Mouse (Mus musculus): ENCODE data around the gene Eef2. TPM values are rescaled to one million over a fixed set of nuclear protein-coding genes. Genes with fewer than 3 reads are reported as not detected.
"Not testable (repeated sequence)": the region's sequence is repeated elsewhere in the genome, so short reads cannot be mapped to it uniquely, and the experiment has no call there.

Eef2 gene
- polyA plus RNA-seq, 1 experiment from 2014 or later, result 428 TPM

DNA sequence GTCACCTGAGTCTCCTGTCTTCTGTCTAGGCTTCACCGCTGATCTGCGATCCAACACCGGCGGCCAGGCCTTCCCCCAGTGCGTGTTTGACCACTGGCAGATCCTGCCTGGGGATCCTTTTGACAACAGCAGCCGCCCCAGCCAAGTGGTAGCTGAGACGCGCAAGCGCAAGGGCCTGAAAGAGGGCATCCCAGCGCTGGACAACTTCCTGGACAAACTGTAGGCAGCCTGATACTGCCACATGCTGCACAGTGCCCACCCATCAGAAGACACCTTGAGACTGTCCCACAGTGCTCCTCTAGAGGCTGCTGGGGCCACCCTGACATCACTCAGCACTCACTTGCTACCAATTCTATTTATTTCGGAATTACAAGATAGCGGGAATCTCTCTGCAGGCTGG, 5.4 kb downstream of the Eef2 start:
- not testable (repeated sequence) for H3K4me2 ChIP-seq (ENCODE audit: low read depth, severe bottlenecking); DNase-seq (ENCODE audit: low spot score); H3K27me3 ChIP-seq (ENCODE audit: control insufficient read depth, insufficient read depth, low read length); H3K4me3 ChIP-seq (ENCODE audit: low read depth, low read length); H3K9ac ChIP-seq (ENCODE audit: low read length); H3K9me3 ChIP-seq (ENCODE audit: control insufficient read depth, low read length); H3K27ac ChIP-seq (replicated peaks; ENCODE audit: low read depth, low read length); ATAC-seq (ENCODE audit: insufficient number of reproducible peaks, low FRiP score, low TSS enrichment, low read depth)
- peaks cover 45% of the 10 kb centered on the region for H3K36me3 ChIP-seq (ENCODE audit: control insufficient read depth, insufficient read depth, low read length)
- 82% methylated on average over 12 of the region's 12 CpGs for WGBS
- peaks cover 23% of the 10 kb centered on the region for H3K4me1 ChIP-seq (ENCODE audit: control insufficient read depth, insufficient read depth, low read length)

DNA sequence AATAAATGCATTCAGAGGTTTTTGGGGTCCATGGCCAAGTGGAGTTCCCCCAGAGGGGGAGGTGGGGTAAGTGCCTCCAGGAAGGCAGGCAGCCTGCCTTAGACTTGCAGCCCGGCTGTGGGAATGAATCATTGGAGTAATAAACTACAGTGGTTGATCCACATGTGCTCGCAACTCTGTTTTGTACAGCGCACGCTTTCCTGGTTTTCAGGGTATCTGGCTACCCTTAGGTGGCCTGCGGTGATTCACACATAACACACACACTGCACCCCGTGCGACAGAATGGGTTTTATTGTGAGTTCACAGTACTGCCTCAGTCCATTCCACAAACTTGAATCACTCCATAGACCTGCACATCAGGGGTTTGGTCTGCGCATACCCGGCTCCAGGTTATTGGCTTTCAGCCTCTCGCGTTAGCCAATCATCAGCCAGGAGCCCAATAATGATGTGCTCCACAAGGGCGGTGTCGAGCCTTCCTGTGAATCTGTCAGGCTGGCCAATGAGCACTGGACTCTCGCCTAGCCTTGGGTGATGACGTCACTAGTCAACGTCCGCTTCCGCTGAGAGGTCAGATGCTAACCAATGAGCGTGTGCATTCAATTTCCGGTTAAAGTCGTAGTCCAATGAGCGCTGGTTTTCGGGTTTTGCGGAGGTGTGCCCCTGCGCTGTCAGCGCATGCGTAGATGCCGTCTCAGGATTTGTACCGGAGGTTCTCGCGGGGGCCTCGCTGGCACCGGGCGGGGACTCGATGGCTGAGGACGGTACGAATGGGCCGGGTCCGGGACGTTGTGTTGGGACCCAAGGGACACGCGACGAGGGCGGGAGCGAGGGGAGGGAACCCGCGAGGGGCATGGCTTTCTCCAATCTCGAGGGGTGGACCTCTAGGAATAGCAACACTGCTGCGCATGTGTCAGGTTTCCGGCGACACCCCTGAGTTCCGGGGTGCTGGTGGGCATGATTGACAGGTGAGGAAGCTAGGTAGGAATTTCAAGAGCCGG, 6.2 kb downstream of the Eef2 start, which contains the start of gene Dapk3:
Gene Dapk3, plus strand, starts transcription at position 670 of the 998 bp plus-strand sequence.
- peak; percentile 94 for ATAC-seq (ENCODE audit: insufficient number of reproducible peaks, low FRiP score, low TSS enrichment, low read depth)
- H3K36me3 ChIP-seq (ENCODE audit: control insufficient read depth, insufficient read depth, low read length), result peaks cover 49% of the 10 kb centered on the region

DNA sequence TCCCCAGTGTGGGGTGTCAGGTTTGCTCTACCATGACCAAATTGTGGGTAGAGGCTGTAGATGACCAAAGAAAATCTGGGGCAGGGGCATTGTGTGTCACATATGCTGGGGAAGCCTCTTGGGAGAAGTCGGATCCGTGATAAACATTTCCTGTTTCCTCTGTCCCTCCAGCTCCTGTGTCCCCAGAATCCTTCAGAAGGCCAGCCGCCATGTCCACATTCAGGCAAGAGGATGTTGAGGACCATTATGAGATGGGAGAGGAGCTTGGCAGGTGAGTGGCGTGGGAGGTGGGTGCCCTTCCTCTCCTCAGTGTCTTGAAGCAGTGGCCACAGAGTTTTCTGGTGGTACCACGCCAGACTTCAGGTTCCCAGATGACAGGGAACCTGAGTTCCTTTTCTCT, 7.4 kb downstream of the Eef2 start, which contains the start of gene 4930442H23Rik:
Gene 4930442H23Rik, minus strand, starts transcription at position 45 of the 400 bp plus-strand sequence.
- Histone ChIP-seq H3K27ac (replicated peaks; ENCODE audit: low read depth, low read length) (peak within 1 kb of the TSS; percentile 26; the same call in 1 of the 2 replicates), H3K9me3 (ENCODE audit: control insufficient read depth, low read length) (no peaks in the 10 kb centered on the region), H3K4me1 (ENCODE audit: control insufficient read depth, insufficient read depth, low read length) (peaks cover 13% of the 10 kb centered on the region), H3K4me2 (ENCODE audit: low read depth, severe bottlenecking) (peak within 1 kb of the TSS; percentile 59), H3K9ac (ENCODE audit: low read length) (peak within 1 kb of the TSS; percentile 49), H3K36me3 (ENCODE audit: control insufficient read depth, insufficient read depth, low read length) (peaks cover 42% of the 10 kb centered on the region), H3K27me3 (ENCODE audit: control insufficient read depth, insufficient read depth, low read length) (no peaks in the 10 kb centered on the region), H3K4me3 (ENCODE audit: low read depth, low read length) (peak within 1 kb of the TSS; percentile 44)
- DNase-seq (ENCODE audit: low spot score) (no peak), ATAC-seq (ENCODE audit: insufficient number of reproducible peaks, low FRiP score, low TSS enrichment, low read depth) (no peak)
- WGBS, result 92% methylated on average over 5 of the region's 5 CpGs

More for the DNA sequence above, 6.2 kb downstream of the Eef2 start, which contains the start of gene Dapk3:
- Histone ChIP-seq H3K27ac (replicated peaks; ENCODE audit: low read depth, low read length) (peak within 1 kb of the TSS; percentile 26; the same call in 1 of the 2 replicates), H3K4me1 (ENCODE audit: control insufficient read depth, insufficient read depth, low read length) (peaks cover 20% of the 10 kb centered on the region), H3K9me3 (ENCODE audit: control insufficient read depth, low read length) (no peaks in the 10 kb centered on the region), H3K27me3 (ENCODE audit: control insufficient read depth, insufficient read depth, low read length) (no peaks in the 10 kb centered on the region), H3K4me3 (ENCODE audit: low read depth, low read length) (peak within 1 kb of the TSS; percentile 44), H3K4me2 (ENCODE audit: low read depth, severe bottlenecking) (peak within 1 kb of the TSS; percentile 59), H3K9ac (ENCODE audit: low read length) (peak within 1 kb of the TSS; percentile 49)
- 4% methylated on average over 53 of the region's 53 CpGs for whole genome bisulfite sequencing
- DNase-seq (ENCODE audit: low spot score), result peak; percentile 99

DNA sequence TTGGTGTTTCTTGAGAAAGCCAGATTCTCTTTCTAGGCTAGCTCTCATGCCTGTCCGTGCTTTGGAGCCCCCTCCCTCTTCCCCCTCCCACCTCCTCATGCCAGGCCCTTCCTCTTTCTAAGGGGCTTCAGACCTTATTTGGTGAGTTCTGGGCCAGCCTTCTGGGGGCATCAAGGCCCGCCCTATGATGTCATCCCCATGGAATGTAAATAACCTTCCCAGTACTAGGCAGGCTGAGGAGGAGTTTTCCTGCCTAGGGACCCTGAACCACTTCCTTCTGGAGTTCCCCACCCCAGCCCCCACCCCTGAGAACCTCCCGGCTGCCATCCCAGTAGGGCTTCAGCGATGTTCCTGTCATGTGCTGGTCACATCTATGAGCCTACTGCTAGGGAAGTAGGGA, 8.3 kb downstream of the Eef2 start:
- 53% methylated on average over 4 of the region's 4 CpGs for WGBS
- no peak for DNase-seq (ENCODE audit: low spot score)
- Histone ChIP-seq H3K4me1 (ENCODE audit: control insufficient read depth, insufficient read depth, low read length) (peaks cover 9% of the 10 kb centered on the region), H3K9ac (ENCODE audit: low read length) (no peak overlapping the region), H3K4me2 (ENCODE audit: low read depth, severe bottlenecking) (no peak overlapping the region), H3K9me3 (ENCODE audit: control insufficient read depth, low read length) (no peaks in the 10 kb centered on the region), H3K36me3 (ENCODE audit: control insufficient read depth, insufficient read depth, low read length) (peaks cover 33% of the 10 kb centered on the region), H3K27me3 (ENCODE audit: control insufficient read depth, insufficient read depth, low read length) (no peaks in the 10 kb centered on the region), H3K27ac (replicated peaks; ENCODE audit: low read depth, low read length) (no peak overlapping the region), H3K4me3 (ENCODE audit: low read depth, low read length) (no peak overlapping the region)
- no peak for ATAC-seq (ENCODE audit: insufficient number of reproducible peaks, low FRiP score, low TSS enrichment, low read depth)

DNA sequence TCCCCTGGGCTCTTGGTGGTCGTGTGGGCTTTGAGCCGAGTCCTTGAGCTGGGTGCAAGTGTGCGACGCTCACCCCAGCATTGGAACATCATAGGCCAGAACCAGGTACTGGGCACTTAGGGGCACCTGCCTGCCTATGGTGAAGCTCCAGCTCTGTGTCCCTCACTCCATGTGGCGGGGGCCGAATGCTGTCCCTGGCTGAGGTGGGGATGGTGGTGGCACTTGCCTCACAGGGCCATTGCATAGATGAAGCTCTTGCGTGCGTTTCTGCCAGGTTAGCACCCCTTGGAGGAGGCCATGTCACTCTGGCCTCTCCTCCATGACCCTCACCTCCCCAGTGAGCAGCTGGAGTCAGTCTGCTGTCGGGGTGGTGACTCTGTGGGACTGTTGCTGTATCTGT, 10.7 kb downstream of the Eef2 start:
- H3K9ac ChIP-seq (ENCODE audit: low read length), result no peak overlapping the region
- 94% methylated on average over 9 of the region's 9 CpGs for WGBS

DNA sequence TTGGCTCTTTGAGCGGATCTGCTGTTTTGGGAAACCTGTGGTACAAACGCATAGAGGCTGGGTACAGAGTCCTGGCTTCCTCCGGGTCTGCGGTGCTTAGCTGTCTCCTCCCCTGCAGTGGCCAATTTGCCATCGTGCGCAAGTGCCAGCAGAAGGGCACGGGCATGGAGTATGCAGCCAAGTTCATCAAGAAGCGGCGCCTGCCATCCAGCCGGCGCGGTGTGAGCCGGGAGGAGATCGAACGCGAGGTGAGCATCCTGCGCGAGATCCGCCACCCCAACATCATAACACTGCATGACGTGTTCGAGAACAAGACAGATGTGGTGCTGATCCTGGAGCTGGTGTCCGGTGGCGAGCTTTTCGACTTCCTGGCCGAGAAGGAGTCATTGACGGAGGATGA, 13.4 kb downstream of the Eef2 start:
- 81% methylated on average over 26 of the region's 26 CpGs for WGBS
- ATAC-seq (ENCODE audit: insufficient number of reproducible peaks, low FRiP score, low TSS enrichment, low read depth) (no peak), DNase-seq (ENCODE audit: low spot score) (no peak)
- Histone ChIP-seq H3K4me3 (ENCODE audit: low read depth, low read length) (no peak overlapping the region), H3K36me3 (ENCODE audit: control insufficient read depth, insufficient read depth, low read length) (peaks cover 10% of the 10 kb centered on the region), H3K9me3 (ENCODE audit: control insufficient read depth, low read length) (no peaks in the 10 kb centered on the region), H3K27ac (replicated peaks; ENCODE audit: low read depth, low read length) (no peak overlapping the region), H3K4me1 (ENCODE audit: control insufficient read depth, insufficient read depth, low read length) (peaks cover 14% of the 10 kb centered on the region; the same call in 1 of the 2 replicates), H3K9ac (ENCODE audit: low read length) (no peak overlapping the region), H3K4me2 (ENCODE audit: low read depth, severe bottlenecking) (no peak overlapping the region), H3K27me3 (ENCODE audit: control insufficient read depth, insufficient read depth, low read length) (peaks cover 14% of the 10 kb centered on the region)

More for the DNA sequence above, 10.7 kb downstream of the Eef2 start:
- DNase-seq (ENCODE audit: low spot score), result no peak
- ATAC-seq (ENCODE audit: insufficient number of reproducible peaks, low FRiP score, low TSS enrichment, low read depth), result no peak
- Histone ChIP-seq H3K27me3 (ENCODE audit: control insufficient read depth, insufficient read depth, low read length) (no peaks in the 10 kb centered on the region), H3K4me1 (ENCODE audit: control insufficient read depth, insufficient read depth, low read length) (peaks cover 9% of the 10 kb centered on the region), H3K4me3 (ENCODE audit: low read depth, low read length) (no peak overlapping the region), H3K4me2 (ENCODE audit: low read depth, severe bottlenecking) (no peak overlapping the region), H3K9me3 (ENCODE audit: control insufficient read depth, low read length) (no peaks in the 10 kb centered on the region), H3K27ac (replicated peaks; ENCODE audit: low read depth, low read length) (no peak overlapping the region), H3K36me3 (ENCODE audit: control insufficient read depth, insufficient read depth, low read length) (peaks cover 10% of the 10 kb centered on the region)

DNA sequence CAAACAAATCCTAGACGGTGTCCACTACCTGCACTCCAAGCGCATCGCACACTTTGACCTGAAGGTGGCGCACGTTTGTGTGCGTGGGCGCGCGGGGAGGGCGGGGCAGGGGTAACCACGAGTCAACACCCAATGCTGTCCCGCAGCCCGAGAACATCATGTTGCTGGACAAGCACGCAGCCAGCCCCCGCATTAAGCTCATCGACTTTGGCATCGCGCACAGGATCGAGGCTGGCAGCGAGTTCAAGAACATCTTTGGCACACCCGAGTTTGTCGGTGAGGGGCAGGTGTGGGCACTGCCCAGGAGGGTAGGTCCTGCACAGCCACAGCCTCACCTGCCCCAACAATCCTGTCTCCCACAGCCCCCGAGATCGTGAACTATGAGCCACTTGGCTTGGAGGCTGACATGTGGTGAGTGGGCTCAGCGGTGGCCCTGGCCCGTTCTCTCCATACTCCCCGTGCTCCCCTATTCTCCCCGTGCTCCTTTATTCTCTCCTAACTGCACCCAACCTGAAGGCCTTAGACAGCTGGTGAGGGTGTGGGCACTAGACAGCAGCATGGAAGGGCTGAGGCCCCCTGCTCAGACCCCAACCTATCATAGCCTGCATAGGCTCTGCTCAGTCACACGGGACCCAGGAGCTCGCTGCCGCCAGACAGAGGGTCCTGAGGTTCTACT, 13.9 kb downstream of the Eef2 start:
- WGBS, result 69% methylated on average over 31 of the region's 31 CpGs
- ATAC-seq (ENCODE audit: insufficient number of reproducible peaks, low FRiP score, low TSS enrichment, low read depth) (no peak), DNase-seq (ENCODE audit: low spot score) (no peak)
- no peak overlapping the region for H3K4me3 ChIP-seq (ENCODE audit: low read depth, low read length)
- no peak overlapping the region for H3K27ac ChIP-seq (replicated peaks; ENCODE audit: low read depth, low read length)
- H3K4me1 ChIP-seq (ENCODE audit: control insufficient read depth, insufficient read depth, low read length), result peaks cover 12% of the 10 kb centered on the region; the same call in 1 of the 2 replicates
- H3K9ac ChIP-seq (ENCODE audit: low read length), result no peak overlapping the region
- no peak overlapping the region for H3K4me2 ChIP-seq (ENCODE audit: low read depth, severe bottlenecking)
- peaks cover 20% of the 10 kb centered on the region for H3K27me3 ChIP-seq (ENCODE audit: control insufficient read depth, insufficient read depth, low read length)
- no peaks in the 10 kb centered on the region for H3K9me3 ChIP-seq (ENCODE audit: control insufficient read depth, low read length)
- peaks cover 10% of the 10 kb centered on the region for H3K36me3 ChIP-seq (ENCODE audit: control insufficient read depth, insufficient read depth, low read length)

DNA sequence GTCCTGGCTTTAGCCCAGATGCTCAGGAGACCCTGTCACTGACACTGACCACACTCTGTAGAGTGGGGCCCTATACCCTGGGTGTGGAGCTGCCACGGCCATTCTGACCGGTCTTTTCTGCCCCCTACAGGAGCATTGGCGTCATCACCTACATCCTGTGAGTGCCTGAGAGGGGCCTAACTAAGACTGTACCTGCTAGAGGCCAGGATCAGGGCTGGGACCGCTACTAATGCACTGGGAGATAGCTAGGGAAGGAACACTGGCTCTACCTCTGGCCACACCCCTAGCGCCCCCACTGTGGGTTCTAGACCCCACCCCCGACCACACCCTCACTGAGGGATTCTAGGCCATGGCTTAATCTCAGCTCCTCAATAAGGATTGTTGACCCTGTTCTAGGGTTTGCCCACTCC, 14.5 kb downstream of the Eef2 start:
- no peak for DNase-seq (ENCODE audit: low spot score)
- no peak for ATAC-seq (ENCODE audit: insufficient number of reproducible peaks, low FRiP score, low TSS enrichment, low read depth)
- no peak overlapping the region for H3K4me3 ChIP-seq (ENCODE audit: low read depth, low read length)

More for the DNA sequence above, 14.5 kb downstream of the Eef2 start:
- no peaks in the 10 kb centered on the region for H3K9me3 ChIP-seq (ENCODE audit: control insufficient read depth, low read length)
- no peak overlapping the region for H3K4me2 ChIP-seq (ENCODE audit: low read depth, severe bottlenecking)
- H3K27me3 ChIP-seq (ENCODE audit: control insufficient read depth, insufficient read depth, low read length), result peaks cover 25% of the 10 kb centered on the region
- WGBS, result 69% methylated on average over 6 of the region's 6 CpGs
- no peak overlapping the region for H3K9ac ChIP-seq (ENCODE audit: low read length)
- H3K36me3 ChIP-seq (ENCODE audit: control insufficient read depth, insufficient read depth, low read length), result peaks cover 10% of the 10 kb centered on the region
- no peak overlapping the region for H3K27ac ChIP-seq (replicated peaks; ENCODE audit: low read depth, low read length)
- H3K4me1 ChIP-seq (ENCODE audit: control insufficient read depth, insufficient read depth, low read length), result peaks cover 12% of the 10 kb centered on the region; the same call in 1 of the 2 replicates

All from limb, embryonic 11.5 days (tissue).